Mouse (Mus musculus): Measurements from ENCODE around the gene Arhgap10. TPM values are rescaled to one million over a fixed set of nuclear protein-coding genes. Genes with fewer than 3 reads are reported as not detected.

Gene Arhgap10
- polyA plus RNA-seq, 1 experiment from 2014 or later, result 3.8 TPM

- no peak for ATAC-seq (ENCODE audit: low read depth)
- Histone ChIP-seq H3K4me3 (ENCODE audit: low read depth, low read length) (no peak overlapping the region), H3K36me3 (ENCODE audit: control insufficient read depth, insufficient read depth, low read length) (no peaks in the 10 kb centered on the region), H3K4me1 (ENCODE audit: control insufficient read depth, insufficient read depth, low read length) (no peaks in the 10 kb centered on the region), H3K27ac (ENCODE audit: low read depth, low read length) (no peak overlapping the region), H3K4me2 (ENCODE audit: low read depth, low read length) (no peak overlapping the region), H3K9ac (replicated peaks; ENCODE audit: low read depth, low read length) (no peak overlapping the region), H3K27me3 (ENCODE audit: control insufficient read depth, insufficient read depth, low read length) (no peaks in the 10 kb centered on the region), H3K9me3 (ENCODE audit: control insufficient read depth, low read length) (no peaks in the 10 kb centered on the region)
- 94% methylated on average over 12 of the region's 12 CpGs for WGBS
Measured at GRCm38 (mm10) chr8:77257085-77257451, 260.7 kb downstream of the Arhgap10 start.

DNA sequence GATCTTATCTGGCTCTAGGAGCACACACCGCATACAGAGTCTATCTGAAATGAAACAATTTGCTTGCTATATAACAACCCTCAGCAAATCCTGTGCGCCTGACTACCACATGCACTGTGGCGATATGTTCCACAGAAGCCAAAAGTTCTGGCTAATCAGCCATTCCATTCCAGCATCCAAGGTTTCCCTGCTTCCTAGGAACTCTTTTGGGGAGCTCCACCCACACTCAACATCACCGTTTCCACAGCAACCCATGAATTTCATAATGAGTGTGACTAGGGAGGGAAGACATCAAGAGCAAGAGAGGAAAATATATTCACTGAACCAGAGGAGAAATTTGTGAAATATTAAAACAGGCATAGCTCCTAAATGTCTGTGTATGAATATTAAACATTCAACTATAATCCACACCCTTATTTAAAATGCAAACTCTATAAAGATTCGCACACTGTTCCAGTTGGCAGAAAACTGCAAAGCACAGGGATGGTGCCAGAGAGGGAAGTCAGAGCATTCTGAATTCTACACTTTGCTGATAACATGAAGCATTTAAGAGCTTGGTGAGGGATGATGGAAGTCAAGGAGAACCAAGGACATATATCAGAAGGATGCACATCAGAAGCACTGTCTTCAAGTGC, 261.2 kb downstream of the Arhgap10 start:
- 94% methylated on average over 5 of the region's 5 CpGs for WGBS
- H3K4me3 ChIP-seq (ENCODE audit: low read depth, low read length), result no peak overlapping the region
- no peak for ATAC-seq (ENCODE audit: low read depth)
- H3K4me1 ChIP-seq (ENCODE audit: control insufficient read depth, insufficient read depth, low read length), result no peaks in the 10 kb centered on the region
- H3K9me3 ChIP-seq (ENCODE audit: control insufficient read depth, low read length), result no peaks in the 10 kb centered on the region
- H3K9ac ChIP-seq (replicated peaks; ENCODE audit: low read depth, low read length), result no peak overlapping the region
- no peak overlapping the region for H3K4me2 ChIP-seq (ENCODE audit: low read depth, low read length)
- H3K27ac ChIP-seq (ENCODE audit: low read depth, low read length), result no peak overlapping the region
- H3K36me3 ChIP-seq (ENCODE audit: control insufficient read depth, insufficient read depth, low read length), result no peaks in the 10 kb centered on the region
- no peaks in the 10 kb centered on the region for H3K27me3 ChIP-seq (ENCODE audit: control insufficient read depth, insufficient read depth, low read length)

DNA sequence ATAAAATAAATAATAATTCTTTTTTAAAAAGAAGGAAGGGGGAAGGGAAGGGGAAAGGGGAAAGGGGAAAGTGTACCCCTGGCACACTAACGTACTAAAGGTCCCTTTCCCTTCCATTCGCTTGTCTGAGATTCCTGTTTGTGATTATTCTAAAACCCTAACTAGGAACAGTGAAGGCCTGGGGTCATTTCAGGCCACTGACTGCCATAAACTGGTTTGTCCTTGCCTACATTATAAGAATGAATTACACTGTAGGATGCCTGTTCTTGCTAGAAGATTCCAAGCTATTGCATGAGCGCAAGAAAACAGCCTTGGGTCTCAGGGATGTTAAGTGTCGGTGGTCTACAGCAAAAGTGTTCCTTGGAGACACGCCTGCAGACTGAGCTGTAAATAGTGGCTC, 263.3 kb downstream of the Arhgap10 start:
- no peaks in the 10 kb centered on the region for H3K9me3 ChIP-seq (ENCODE audit: control insufficient read depth, low read length)
- no peak overlapping the region for H3K27ac ChIP-seq (ENCODE audit: low read depth, low read length)
- no peaks in the 10 kb centered on the region for H3K4me1 ChIP-seq (ENCODE audit: control insufficient read depth, insufficient read depth, low read length)
- H3K36me3 ChIP-seq (ENCODE audit: control insufficient read depth, insufficient read depth, low read length), result no peaks in the 10 kb centered on the region
- WGBS, result 75% methylated on average over 5 of the region's 5 CpGs
- ATAC-seq (ENCODE audit: low read depth), result no peak
- no peak overlapping the region for H3K4me3 ChIP-seq (ENCODE audit: low read depth, low read length)
- H3K4me2 ChIP-seq (ENCODE audit: low read depth, low read length), result no peak overlapping the region
- no peak overlapping the region for H3K9ac ChIP-seq (replicated peaks; ENCODE audit: low read depth, low read length)
- H3K27me3 ChIP-seq (ENCODE audit: control insufficient read depth, insufficient read depth, low read length), result no peaks in the 10 kb centered on the region

DNA sequence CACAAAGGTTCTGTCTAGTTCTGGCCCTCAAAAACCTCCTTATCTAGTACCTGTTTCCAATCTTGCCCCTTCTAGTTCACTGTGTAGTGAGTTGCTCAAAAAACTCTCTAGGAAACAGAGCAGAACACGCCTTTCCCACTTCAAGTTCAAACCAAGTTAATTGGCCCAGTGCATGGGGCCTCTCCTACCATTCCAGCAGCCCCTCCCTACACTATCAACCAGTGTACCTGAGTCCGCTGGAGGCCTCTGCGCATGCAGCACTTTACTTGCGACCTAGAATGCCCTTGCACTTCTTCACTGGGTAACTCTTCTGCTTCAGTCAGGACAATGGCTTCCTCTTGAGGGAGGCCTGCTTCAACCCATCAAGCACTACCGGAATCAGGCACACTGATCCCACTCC, 266.6 kb downstream of the Arhgap10 start:
- 93% methylated on average over 5 of the region's 5 CpGs for WGBS

GRCm38 (mm10) chr8:77250094-77250493, 267.7 kb downstream of the Arhgap10 start:
- no peak for ATAC-seq (ENCODE audit: low read depth)
- Histone ChIP-seq H3K27ac (ENCODE audit: low read depth, low read length) (no peak overlapping the region), H3K4me1 (ENCODE audit: control insufficient read depth, insufficient read depth, low read length) (no peaks in the 10 kb centered on the region), H3K27me3 (ENCODE audit: control insufficient read depth, insufficient read depth, low read length) (no peaks in the 10 kb centered on the region), H3K9me3 (ENCODE audit: control insufficient read depth, low read length) (no peaks in the 10 kb centered on the region), H3K4me2 (ENCODE audit: low read depth, low read length) (no peak overlapping the region), H3K36me3 (ENCODE audit: control insufficient read depth, insufficient read depth, low read length) (no peaks in the 10 kb centered on the region), H3K9ac (replicated peaks; ENCODE audit: low read depth, low read length) (no peak overlapping the region), H3K4me3 (ENCODE audit: low read depth, low read length) (no peak overlapping the region)
- WGBS, result 83% methylated on average over 3 of the region's 3 CpGs

More for the DNA sequence above, 266.6 kb downstream of the Arhgap10 start:
- Histone ChIP-seq H3K9ac (replicated peaks; ENCODE audit: low read depth, low read length) (no peak overlapping the region), H3K4me1 (ENCODE audit: control insufficient read depth, insufficient read depth, low read length) (no peaks in the 10 kb centered on the region), H3K27ac (ENCODE audit: low read depth, low read length) (no peak overlapping the region), H3K9me3 (ENCODE audit: control insufficient read depth, low read length) (no peaks in the 10 kb centered on the region), H3K27me3 (ENCODE audit: control insufficient read depth, insufficient read depth, low read length) (no peaks in the 10 kb centered on the region), H3K4me2 (ENCODE audit: low read depth, low read length) (no peak overlapping the region), H3K4me3 (ENCODE audit: low read depth, low read length) (no peak overlapping the region), H3K36me3 (ENCODE audit: control insufficient read depth, insufficient read depth, low read length) (no peaks in the 10 kb centered on the region)
- no peak for ATAC-seq (ENCODE audit: low read depth)

DNA sequence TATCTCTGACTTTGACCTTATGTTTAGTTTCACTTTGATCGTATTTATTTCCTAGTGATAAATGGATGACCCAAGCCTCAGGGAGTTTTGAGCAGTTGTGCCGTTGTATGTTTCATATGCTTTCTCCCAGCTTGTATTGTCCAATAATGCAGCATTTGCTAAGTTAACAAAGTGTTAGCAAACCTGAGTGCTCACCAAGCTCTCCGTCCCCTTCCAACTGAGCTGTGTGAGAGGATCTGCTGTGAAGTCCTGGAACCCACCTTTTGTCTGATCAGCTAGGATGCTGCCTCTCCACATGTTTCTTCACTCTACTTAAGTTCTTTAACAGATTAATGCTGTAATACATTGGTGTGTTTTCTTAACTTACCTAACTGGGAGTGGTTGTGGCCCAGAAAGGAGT, 276.4 kb downstream of the Arhgap10 start:
- Histone ChIP-seq H3K36me3 (ENCODE audit: control insufficient read depth, insufficient read depth, low read length) (no peaks in the 10 kb centered on the region), H3K27ac (ENCODE audit: low read depth, low read length) (no peak overlapping the region), H3K4me2 (ENCODE audit: low read depth, low read length) (no peak overlapping the region), H3K27me3 (ENCODE audit: control insufficient read depth, insufficient read depth, low read length) (no peaks in the 10 kb centered on the region), H3K4me1 (ENCODE audit: control insufficient read depth, insufficient read depth, low read length) (no peaks in the 10 kb centered on the region), H3K4me3 (ENCODE audit: low read depth, low read length) (no peak overlapping the region), H3K9ac (replicated peaks; ENCODE audit: low read depth, low read length) (no peak overlapping the region), H3K9me3 (ENCODE audit: control insufficient read depth, low read length) (no peaks in the 10 kb centered on the region)
- ATAC-seq (ENCODE audit: low read depth), result no peak
- WGBS, result 90% methylated on average over 3 of the region's 3 CpGs

GRCm38 (mm10) chr8:77239462-77239861, 278.3 kb downstream of the Arhgap10 start:
- no peak overlapping the region for H3K27ac ChIP-seq (ENCODE audit: low read depth, low read length)
- H3K9ac ChIP-seq (replicated peaks; ENCODE audit: low read depth, low read length), result no peak overlapping the region
- ATAC-seq (ENCODE audit: low read depth), result no peak
- no peak overlapping the region for H3K4me2 ChIP-seq (ENCODE audit: low read depth, low read length)
- no peaks in the 10 kb centered on the region for H3K27me3 ChIP-seq (ENCODE audit: control insufficient read depth, insufficient read depth, low read length)
- H3K36me3 ChIP-seq (ENCODE audit: control insufficient read depth, insufficient read depth, low read length), result no peaks in the 10 kb centered on the region
- H3K9me3 ChIP-seq (ENCODE audit: control insufficient read depth, low read length), result no peaks in the 10 kb centered on the region
- no peaks in the 10 kb centered on the region for H3K4me1 ChIP-seq (ENCODE audit: control insufficient read depth, insufficient read depth, low read length)
- no peak overlapping the region for H3K4me3 ChIP-seq (ENCODE audit: low read depth, low read length)

- ATAC-seq (ENCODE audit: low read depth), result no peak
- H3K4me2 ChIP-seq (ENCODE audit: low read depth, low read length), result no peak overlapping the region
- H3K27me3 ChIP-seq (ENCODE audit: control insufficient read depth, insufficient read depth, low read length), result no peaks in the 10 kb centered on the region
- H3K9ac ChIP-seq (replicated peaks; ENCODE audit: low read depth, low read length), result no peak overlapping the region
- no peak overlapping the region for H3K4me3 ChIP-seq (ENCODE audit: low read depth, low read length)
- H3K27ac ChIP-seq (ENCODE audit: low read depth, low read length), result no peak overlapping the region
- no peaks in the 10 kb centered on the region for H3K4me1 ChIP-seq (ENCODE audit: control insufficient read depth, insufficient read depth, low read length)
- WGBS, result 89% methylated on average over 1 of the region's 1 CpGs
- H3K9me3 ChIP-seq (ENCODE audit: control insufficient read depth, low read length), result no peaks in the 10 kb centered on the region
- no peaks in the 10 kb centered on the region for H3K36me3 ChIP-seq (ENCODE audit: control insufficient read depth, insufficient read depth, low read length)
Measured at GRCm38 (mm10) chr8:77236701-77237100, 281.1 kb downstream of the Arhgap10 start.

DNA sequence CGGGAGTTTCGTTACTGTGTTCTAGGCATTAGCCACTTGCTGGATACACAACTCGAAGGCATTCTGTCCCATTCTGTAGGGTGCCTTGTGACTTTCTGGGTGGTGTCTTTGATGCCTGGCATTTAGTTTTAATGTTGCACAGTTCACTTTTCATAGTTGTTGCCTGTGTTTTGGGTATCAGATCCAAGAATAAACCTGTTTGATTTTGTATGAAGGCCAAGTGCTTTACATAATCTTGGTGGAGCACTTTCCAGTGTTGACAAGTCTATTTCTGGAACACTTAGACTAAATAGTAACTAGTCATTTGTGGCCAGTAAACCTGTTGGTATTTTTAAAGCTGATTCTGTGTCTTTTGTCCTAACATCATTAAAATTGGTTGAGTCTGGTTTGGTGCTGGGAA, 285.3 kb downstream of the Arhgap10 start:
- Histone ChIP-seq H3K9ac (replicated peaks; ENCODE audit: low read depth, low read length) (no peak overlapping the region), H3K4me3 (ENCODE audit: low read depth, low read length) (no peak overlapping the region), H3K27ac (ENCODE audit: low read depth, low read length) (no peak overlapping the region), H3K27me3 (ENCODE audit: control insufficient read depth, insufficient read depth, low read length) (no peaks in the 10 kb centered on the region), H3K4me2 (ENCODE audit: low read depth, low read length) (no peak overlapping the region), H3K4me1 (ENCODE audit: control insufficient read depth, insufficient read depth, low read length) (no peaks in the 10 kb centered on the region), H3K9me3 (ENCODE audit: control insufficient read depth, low read length) (no peaks in the 10 kb centered on the region), H3K36me3 (ENCODE audit: control insufficient read depth, insufficient read depth, low read length) (no peaks in the 10 kb centered on the region)
- no peak for ATAC-seq (ENCODE audit: low read depth)
- WGBS, result 90% methylated on average over 3 of the region's 3 CpGs
